Mouse (Mus musculus) kidney, adult 9 months (tissue): Measurements from ENCODE around the gene Vkorc1.
"Not testable (repeated sequence)": the region's sequence is repeated elsewhere in the genome, so short reads cannot be mapped to it uniquely, and the experiment has no call there.

Experiments
- DNase-seq: peaks from one replicate; pipeline ENCODE4 v3.0.0; 2022

Vkorc1 gene

DNA sequence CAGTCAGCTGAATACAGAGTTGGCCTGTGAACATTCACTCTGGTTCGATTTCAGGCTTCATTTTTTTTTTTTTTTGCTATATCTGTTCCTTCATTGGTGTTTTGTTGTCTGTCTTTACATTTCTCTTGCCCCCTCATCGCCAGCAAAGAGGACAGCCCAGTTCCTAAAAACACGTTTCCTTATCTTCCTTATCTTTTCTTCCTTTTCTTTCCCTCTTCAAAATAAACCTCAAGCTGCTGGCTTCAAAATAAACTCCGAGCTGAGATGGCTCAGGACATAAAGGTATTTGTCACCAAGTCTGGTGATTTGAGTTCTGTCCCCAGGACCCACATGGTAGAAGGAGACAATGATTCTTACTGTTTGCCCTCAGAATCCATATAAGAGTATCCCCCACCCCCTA, 17.5 kb upstream of the Vkorc1 start:
- no peak for DNase-seq

DNA sequence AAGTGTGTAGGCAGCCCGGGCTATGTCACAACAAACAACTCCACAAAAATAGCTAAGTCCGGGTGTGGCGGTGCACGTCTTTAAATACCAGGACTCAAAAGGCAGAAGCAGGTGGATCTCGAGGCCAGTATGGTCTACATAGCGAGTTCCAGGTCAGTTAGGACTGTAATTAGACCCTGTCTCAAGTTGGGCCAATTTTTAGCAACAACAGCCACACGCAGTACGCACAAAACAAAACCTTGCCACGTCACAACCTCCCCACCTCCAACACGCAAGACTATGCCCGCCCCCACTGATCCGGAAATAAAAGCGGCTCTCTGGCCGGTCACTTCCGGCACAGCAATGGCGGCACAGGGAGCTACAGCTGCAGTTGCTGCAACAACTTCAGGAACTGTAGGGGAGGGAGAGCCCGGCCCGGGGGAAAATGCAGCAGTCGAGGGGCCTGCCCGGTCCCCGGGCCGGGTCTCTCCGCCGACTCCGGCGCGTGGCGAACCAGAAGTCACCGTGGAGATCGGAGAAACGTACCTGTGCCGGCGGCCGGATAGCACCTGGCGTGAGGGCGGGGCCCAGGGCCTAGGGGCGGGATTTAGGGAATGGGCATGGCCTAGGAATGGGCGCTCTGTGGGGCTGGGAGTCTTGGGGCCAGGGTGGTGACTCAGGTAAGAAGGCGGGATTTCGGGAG, 16.9 kb upstream of the Vkorc1 start, which contains the start of gene Kat8:
TSS of gene Kat8 (plus strand) at position 327 of the 682 bp plus-strand sequence.
- peak; percentile 94 for DNase-seq

DNA sequence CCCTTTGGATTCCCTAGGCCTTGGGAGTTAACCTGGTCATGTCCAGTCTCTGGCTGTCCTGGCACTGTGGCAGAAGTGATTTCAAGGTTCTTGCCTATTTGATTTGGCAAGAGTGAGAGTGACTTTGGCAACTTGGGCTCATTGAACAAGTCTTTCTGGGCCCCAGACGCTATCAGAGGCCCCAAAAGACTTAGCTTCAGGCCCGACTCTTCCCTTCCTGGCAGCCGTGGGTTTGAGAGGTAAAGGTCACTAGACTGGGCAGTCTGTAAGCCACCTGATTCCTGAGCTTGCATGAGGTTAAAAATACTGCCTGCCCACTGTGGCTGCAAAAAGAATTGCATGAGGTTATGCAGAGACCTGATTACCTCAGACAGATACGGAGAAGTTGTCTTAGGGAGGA, 13.2 kb upstream of the Vkorc1 start:
- DNase-seq, result no peak

DNA sequence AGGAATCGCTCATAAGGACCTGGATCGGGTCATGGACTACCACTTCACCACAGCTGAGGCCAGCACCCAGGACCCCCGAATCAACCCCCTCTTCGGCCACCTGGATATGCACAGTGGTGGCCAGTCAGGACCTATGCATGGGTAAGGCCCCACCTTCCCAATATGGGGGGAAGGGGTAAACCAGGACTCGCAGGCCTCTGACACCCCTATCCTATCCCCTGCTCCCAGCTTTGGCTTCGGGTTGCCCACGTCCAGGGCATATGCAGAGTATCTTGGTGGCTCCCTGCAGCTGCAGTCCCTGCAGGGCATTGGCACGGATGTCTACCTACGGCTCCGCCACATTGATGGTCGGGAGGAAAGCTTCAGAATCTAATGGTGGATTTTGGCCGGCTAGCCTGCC, 12.5 kb upstream of the Vkorc1 start:
- no peak for DNase-seq

DNA sequence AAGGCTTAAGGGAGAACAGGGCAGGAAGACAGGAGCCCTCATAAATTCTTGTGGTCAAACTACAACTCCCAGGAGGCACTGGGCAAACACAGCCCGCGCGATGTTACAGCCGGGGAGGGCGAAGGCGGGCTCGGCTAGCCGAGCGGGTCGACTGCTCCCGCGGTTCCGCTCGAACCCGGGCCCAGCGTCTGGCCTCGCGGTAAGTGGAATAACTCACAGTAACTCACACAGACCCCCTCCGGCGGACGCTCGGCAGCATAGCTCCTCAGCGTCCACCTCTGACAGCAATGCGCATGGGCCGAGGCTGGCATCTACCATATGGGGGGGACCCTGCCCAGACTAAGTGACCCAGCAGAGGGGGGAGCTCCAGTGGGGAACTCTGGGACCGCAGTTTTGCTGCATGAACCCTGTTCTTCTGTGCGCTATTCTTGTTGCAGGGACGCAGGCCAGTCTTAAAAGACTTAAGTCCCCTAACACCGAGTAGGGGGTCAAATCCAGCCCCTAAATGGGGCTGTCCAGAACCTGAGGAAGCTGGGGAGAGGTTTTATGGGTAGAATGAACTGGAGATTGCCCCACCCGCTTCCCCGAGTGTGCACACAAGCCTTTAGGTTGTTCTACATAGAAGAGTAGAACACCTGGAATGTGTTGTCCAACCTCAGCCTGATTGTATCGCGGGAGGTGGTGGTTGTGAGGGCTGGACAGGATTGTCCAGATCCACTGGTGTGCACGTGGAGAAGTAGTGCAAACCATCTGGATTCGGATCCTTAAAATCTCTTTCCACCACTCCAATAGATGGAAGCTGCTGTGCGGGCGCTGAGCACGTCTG, 8.8 kb upstream of the Vkorc1 start, which contains the start of gene Bckdk:
TSS of gene Bckdk (plus strand) at position 112 of the 826 bp plus-strand sequence.
- peak; percentile 79 for DNase-seq

DNA sequence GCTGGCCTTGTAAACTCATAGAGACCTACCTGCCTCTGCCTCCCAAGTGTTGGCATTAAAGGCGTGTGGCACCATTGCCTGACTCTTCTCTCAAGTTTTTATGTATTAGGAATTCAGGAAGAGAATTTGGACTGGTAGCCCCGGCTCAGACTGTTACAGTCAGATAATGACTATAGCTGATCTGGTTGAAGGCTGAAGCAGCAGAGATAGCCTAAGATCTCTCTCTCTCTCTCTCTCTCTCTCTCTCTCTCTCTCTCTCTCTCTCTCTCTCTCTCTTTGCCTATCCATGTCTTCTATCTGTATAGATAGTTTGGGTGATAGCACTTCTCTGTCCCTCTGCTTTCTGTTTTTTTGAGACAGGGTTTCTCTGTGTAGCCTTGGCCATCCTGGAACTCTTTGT, 6.4 kb upstream of the Vkorc1 start:
- DNase-seq, result no peak

DNA sequence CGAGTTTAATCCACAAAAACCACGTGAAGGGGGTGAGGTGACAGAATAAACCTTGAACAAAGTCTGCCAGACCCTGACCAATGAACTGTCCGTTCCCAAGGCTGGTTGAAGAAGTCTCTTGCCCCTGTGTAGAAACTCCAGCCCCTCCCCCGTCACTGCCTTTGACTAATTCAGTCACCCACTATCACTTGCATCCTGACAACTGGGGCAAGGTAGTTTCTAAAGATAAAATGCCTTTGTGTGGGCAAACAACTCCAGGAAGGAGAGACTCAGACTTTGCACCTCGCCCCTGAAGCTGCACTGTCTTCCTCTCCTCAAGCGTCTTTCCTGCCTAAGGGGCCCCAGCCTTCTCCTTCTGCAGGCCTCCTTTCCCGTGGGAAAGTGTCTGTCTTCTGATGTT, 4.6 kb upstream of the Vkorc1 start:
- no peak for DNase-seq

DNA sequence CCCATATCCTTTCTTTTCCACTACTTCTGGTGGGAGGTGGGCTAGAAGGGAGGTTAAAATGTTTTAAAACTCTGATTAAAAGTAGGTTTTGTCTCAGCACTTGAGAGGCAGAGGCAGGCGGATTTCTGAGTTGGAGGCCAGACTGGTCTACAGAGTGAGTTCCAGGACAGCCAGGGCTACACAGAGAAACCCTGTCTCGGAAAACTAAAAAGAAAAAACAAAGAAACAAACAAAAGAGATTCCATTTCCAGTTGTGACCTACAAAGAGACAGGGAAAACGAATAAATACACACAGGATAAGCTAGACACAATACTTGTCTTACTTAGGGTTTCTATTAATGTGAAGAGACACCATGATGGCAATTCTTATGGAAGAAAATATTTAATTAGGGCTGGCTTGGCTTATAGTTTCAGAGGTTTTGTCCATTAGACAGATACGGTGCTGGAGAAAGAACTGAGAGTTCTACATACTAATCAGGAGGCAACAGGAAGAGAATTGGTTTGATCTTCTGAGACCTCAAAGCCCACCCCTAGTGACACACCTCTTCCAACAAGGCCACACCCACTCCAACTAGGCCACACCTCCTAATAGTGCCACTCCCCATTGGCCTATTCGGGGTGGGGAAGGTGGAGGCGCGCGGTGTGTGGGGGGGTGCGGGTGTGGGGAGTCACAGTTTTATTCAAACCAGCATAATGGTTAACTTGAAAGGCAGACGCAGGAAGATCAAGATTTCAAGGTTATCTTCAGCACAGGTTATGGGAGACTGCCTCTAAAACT, 3.0 kb upstream of the Vkorc1 start:
- no peak for DNase-seq

DNA sequence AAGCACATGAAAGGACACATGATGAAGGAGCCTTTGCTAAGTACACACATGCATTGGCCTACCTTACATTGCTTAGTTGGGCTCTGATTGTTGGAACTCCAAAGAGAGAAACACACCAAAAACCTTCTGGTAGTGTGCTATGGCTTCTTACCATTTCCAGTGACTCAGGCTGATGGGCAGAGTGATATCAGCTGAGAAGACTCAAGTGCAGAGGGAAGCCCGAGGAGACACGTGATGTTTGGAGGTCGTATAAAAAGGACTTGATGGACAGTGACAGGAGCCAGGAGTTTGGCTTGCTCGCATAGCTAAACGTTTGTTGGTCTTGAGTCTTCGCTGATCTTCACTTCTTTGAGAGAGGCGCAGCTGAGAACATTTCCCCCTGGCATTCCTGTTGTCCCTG, 2.1 kb upstream of the Vkorc1 start:
- no peak for DNase-seq

DNA sequence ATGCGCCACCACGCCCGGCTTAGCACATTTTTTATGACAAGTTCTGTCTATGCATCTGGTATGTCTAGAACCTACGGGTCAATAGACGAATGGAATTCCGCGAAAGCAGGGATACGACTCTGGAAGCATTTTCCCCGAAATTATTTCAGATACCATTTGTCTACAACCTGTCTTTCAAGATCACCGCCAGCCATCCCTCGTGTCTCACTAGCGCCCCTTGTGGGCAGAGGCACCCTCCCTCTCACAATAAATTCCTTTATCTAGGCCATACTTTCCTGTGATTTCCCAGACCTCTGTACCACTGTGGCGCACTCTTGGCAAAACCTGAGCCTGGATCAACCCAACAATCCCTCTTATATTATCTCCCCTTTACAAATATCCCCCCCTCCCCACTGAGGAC, 967 bp upstream of the Vkorc1 start:
- peak; percentile 70 for DNase-seq

DNA sequence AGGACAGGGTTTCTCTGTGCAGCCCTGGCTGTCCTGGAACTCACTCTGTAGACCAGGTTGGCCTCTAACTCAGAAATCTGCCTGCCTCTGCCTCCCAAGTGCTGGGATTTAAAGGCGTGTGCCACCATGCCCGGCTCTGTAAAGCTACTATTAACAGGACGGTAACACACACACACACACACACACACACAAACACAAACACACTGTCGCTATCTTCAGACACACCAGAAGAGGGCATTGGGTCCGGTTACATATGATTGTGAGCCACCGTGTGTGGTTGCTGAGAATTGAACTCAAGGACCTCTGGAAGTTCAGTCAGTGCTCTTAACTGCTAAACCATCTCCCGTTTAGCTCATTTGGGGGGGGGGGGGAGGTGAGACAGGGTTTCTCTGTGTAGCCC, 474 bp upstream of the Vkorc1 start:
- DNase-seq, result not testable (repeated sequence)

DNA sequence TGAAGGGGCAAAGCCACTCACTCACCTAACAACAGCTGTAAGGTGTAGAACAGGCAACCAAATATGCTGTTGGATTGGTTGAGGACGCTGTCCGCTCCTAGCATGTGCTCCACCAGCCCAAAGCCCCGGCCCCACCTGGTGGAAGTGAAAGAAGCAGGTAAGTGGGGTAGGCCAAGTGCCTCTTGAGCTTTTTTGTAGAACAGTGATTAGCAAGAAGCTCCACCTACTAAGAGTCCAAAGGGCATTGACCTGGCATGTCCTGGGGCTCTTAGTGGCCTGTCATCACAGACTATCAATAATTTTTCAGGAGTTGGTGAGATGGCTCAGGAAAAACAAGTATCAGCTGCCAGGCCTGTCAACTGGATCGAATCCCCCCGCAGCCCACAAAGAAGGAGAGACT, 937 bp downstream of the Vkorc1 start:
- peak; percentile 71 for DNase-seq

DNA sequence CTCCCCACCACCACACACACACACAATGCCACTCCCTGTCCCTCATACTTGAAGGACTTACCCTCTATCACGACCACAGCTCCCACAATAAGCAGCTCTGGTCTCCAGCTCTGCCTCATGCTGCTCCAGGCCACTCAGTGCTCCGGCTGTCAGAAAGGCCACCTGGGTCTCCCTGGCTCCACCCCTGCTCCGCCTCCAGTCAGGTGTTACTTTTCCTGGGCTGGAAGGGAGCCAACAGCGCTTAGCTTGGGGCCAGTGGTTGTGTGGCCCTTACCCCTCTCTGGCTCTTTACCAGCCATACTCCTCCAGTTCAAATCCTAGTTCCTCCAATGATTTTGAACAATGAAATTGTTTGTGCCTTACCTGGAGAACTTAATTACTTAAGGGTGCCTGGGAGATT, 4.6 kb downstream of the Vkorc1 start, which contains the start of gene Prss53:
TSS of gene Prss53 (minus strand) at position 173 of the 400 bp plus-strand sequence.
- DNase-seq, result peak; percentile 86

DNA sequence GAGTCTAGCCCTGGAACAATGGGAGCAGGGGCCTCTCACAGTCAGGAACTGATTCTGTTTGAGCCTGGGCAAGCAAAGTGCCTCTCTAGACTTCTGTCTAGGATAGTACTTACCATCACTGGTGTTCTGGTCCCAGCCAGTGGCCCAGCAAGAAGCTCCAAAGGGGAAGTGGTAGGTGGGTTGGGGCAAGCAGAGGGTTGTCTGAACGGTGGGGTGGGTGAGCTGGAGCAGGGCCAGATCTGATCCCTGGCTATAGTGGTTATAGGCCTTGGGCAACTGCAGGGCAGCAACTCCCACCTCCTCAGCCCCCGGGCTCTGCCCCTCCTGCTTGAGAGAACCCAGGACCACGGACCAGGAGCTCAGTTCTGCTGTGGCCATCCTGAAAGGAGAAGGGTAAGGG, 6.6 kb downstream of the Vkorc1 start:
- DNase-seq, result no peak

DNA sequence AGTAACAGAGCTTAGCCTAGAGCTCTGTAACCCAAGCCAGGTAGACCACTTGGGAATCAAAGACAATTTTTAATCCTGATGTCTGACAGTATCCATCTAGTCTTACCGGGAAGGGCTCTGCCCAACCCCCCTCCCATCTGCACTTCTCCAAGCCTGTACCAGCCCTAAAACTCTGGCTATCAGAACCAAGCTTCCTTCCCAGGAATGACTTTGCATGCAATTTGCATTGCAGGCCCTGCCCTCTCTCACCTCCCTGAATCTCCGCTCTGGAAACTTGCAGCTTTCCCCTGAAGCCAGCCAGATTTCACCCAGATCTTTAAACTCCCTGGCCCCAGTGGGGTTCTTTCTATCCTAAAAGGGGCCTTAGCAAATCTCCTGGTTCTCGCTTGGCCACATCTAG, 7.6 kb downstream of the Vkorc1 start:
- DNase-seq, result no peak

DNA sequence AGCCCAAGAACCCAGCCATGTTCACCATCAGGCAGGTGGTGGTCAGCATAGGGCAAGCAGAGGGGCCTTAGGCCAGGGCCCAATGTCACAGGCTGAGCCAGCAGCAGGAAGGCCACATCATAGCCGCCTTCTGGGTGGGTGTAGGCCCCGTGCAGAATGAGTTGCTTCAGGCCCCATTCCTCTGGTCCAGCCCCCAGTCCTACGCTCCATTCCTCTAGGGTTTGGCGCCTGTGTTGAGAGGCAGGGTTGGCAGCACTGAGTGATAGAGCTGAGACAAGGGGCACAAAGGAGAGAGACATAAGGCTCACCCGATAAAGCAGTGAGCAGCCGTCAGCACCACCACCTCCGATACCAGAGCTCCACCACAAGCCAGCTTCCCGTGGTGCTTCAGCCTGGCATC, 8.2 kb downstream of the Vkorc1 start:
- no peak for DNase-seq

DNA sequence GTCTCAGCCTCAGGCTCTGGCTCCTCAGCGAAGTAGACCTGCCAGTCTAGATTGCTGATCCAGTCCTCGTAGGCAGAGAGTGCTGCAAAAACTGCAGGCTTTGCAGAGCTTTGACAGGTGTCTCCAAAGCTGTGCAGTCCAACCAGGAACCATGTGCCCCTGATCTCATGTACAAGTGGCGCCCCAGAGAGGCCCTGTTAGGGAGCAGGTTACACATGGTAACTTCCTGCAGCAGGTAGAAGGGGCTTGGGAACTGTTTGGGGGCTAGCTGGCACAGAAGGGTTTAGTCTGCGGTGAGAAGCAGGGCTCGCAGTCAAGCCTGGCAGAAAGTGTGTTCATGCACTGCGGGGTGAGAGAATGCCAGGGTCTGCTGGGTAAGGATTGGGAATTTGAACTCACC, 8.9 kb downstream of the Vkorc1 start:
- no peak for DNase-seq

DNA sequence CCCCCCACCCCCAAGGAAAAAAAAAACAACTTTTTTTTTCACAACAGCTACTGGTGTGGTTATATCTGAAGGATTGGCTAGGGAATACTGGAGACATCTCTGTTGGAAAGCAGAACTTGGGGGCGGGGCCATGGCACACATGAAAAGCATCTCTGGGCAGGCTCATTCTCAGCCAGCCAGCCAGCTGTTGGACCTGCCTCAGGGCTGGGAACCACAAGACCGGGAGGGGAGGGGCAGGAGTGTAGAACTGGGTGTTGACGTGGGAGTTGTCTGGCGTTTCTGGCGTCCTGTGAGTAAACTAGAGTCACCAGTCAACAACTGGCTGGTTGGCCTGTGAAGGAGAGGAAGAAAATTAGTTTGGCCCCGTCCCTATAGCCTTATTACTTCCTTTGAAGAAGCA, 9.5 kb downstream of the Vkorc1 start:
- DNase-seq, result no peak

DNA sequence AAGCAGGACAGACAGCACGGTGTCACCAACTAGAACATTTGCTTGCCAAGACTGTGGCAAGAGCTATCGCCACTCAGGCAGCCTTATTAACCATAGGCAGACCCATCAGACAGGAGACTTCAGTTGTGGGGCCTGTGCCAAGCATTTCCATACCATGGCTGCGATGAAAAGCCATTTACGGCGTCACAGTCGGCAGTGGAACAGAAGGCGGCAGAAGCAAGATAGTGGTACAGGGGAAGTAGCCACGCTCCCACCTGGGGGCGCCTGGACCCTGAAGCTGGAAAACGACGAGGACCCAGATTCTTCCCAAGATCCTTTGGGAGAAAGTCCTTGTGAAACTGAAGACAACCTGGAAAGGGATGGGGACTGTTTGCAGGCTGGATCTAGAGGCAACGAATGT, 15.0 kb downstream of the Vkorc1 start:
- DNase-seq, result no peak

DNA sequence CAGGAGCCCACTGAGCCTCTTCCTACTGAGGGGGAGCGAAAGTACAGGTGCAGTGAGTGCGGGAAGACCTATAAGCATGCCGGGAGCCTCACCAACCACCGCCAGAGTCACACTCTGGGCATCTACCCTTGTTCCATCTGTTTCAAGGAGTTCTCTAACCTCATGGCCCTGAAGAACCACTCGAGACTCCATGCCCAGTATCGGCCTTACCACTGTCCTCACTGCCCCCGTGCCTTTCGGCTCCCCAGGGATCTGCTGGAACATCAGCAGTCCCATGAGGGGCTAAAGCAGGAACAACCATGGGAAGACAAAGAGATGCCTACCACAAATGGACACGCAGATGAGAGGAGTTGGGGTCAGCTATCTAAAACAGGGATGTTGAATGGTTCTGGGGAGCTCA, 16.1 kb downstream of the Vkorc1 start:
- DNase-seq, result no peak

DNA sequence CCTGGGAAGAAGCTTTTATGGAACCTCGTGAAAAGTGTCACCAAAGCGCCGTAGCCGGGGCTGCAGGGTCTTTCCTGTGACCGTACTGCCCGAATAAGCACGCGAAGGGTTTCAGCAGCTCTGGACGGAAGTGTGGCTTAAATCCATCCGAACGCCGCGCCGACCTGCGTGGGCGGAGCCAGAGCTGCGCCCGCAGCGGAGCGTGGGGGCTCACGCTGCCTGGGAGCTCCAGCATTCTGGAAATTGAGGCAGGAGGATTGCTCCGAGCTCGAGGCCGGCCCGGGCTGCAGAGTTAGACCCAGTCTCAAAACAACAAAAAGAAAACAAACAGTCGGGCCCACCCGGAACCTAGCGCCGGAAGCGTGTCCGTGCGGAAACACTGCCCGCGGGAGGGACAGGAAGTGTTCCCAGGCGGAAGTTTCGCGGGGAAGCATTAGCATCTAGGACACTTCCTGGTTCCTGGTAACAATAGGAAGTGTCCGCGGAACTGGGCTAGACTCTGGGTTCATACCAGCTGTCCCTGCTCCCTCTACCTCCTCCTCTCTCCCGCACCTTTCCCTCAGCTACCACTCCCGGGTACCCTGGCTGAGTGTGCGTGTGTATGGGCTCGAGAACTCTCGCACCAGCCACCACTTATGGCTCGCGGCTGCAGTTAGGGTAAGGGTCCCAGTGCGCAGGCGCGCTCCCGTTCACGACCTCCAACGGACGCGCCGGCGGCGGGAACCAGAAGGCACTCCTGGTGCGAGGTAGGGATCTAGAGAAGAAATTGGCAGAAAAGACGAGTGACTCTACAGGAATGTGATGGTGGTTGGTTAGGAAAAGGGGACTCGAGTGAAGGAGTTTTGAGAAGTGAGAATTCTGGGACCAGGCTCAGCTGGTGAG, 18.7 kb downstream of the Vkorc1 start, which contains the start of gene Zfp668:
TSS of gene Zfp668 (minus strand) at position 362 of the 882 bp plus-strand sequence.
- DNase-seq, result peak; percentile 94

DNA sequence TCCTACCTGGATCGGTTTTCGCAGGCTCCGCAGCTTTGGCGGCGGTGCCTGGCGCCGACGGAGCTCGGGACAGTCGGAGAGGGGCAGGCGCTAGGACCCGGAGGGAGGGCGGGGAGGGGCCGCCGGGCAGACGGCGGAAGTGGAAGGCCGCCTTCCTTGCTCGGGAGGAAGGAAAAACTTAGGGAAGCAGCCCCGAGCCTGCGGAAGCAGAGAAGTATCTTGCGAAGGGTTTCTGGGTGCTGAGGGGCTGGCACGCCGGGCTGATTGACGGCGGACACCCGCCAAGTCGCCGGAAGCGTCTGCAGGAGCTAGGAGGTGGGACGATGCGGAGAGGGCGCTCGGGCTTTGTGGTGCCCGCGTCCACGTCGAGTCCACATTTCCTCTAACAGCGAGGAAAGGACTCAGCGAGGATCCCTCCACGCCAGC, 19.4 kb downstream of the Vkorc1 start, which contains the start of gene Zfp646:
TSS of gene Zfp646 (plus strand) at position 181 of the 426 bp plus-strand sequence.
- peak; percentile 74 for DNase-seq
